Mouse (Mus musculus) MEL-GATA-1-ER (cell line): Measurements from ENCODE around the gene Chrna5.
"Not testable (repeated sequence)": the region's sequence is repeated elsewhere in the genome, so short reads cannot be mapped to it uniquely, and the experiment has no call there.

Source experiments
- DNase-seq: peaks from one replicate; pipeline ENCODE4 v3.0.0-alpha.2; 2012; ENCODE audit warnings: low read depth; ENCODE audit errors: extremely low read depth

Gene Chrna5

GRCm38 (mm10) chr9:54980674-54981073, at the start of gene Chrna5:
TSS of gene Chrna5 (plus strand) at chr9:54980880.
- no peak for DNase-seq

- DNase-seq = no peak
These were observed 48.9 kb upstream of the Chrna5 start for GRCm38 (mm10) chr9:54931765-54932164.

GRCm38 (mm10) chr9:54932379-54932778, 48.3 kb upstream of the Chrna5 start:
- no peak for DNase-seq

- no peak for DNase-seq
These were observed 38.6 kb upstream of the Chrna5 start for GRCm38 (mm10) chr9:54942071-54942470.

- no peak for DNase-seq
These were observed 36.2 kb upstream of the Chrna5 start for GRCm38 (mm10) chr9:54944467-54944866.

GRCm38 (mm10) chr9:54946256-54946655, 34.4 kb upstream of the Chrna5 start:
- DNase-seq = no peak

- DNase-seq = no peak
These were observed 31.2 kb upstream of the Chrna5 start for GRCm38 (mm10) chr9:54949465-54949864.

GRCm38 (mm10) chr9:54950162-54950561, 30.5 kb upstream of the Chrna5 start:
- not testable (repeated sequence) for DNase-seq

- peak; percentile 89 for DNase-seq
These were observed 29.9 kb upstream of the Chrna5 start, which contains the start of the genes Psma4 and AY074887 for GRCm38 (mm10) chr9:54950575-54951321. TSS of gene Psma4 (plus strand) at chr9:54950790. TSS of gene AY074887 (minus strand) at chr9:54950998.

- DNase-seq = no peak
These were observed 19.6 kb upstream of the Chrna5 start for GRCm38 (mm10) chr9:54961059-54961458.

GRCm38 (mm10) chr9:54963669-54964068, 17.0 kb upstream of the Chrna5 start:
- DNase-seq = no peak

- no peak for DNase-seq
These were observed 10.6 kb upstream of the Chrna5 start for GRCm38 (mm10) chr9:54969972-54970637.

- DNase-seq = no peak
These were observed 861 bp downstream of the Chrna5 start for GRCm38 (mm10) chr9:54981291-54982191.

- no peak for DNase-seq
These were observed 1.7 kb downstream of the Chrna5 start for GRCm38 (mm10) chr9:54982401-54982800.

- no peak for DNase-seq
These were observed 9.7 kb downstream of the Chrna5 start for GRCm38 (mm10) chr9:54990362-54990761.

- DNase-seq = no peak
These were observed 13.7 kb downstream of the Chrna5 start for GRCm38 (mm10) chr9:54994381-54994780.

GRCm38 (mm10) chr9:54995645-54996044, 15.0 kb downstream of the Chrna5 start:
- no peak for DNase-seq

- DNase-seq = no peak
These were observed 22.9 kb downstream of the Chrna5 start for GRCm38 (mm10) chr9:55003609-55004008.

- no peak for DNase-seq
These were observed 29.0 kb downstream of the Chrna5 start for GRCm38 (mm10) chr9:55009692-55010091.

GRCm38 (mm10) chr9:55010588-55011350, 30.1 kb downstream of the Chrna5 start:
- DNase-seq = no peak

- no peak for DNase-seq
These were observed 36.2 kb downstream of the Chrna5 start for GRCm38 (mm10) chr9:55016926-55017325.
